Mouse (Mus musculus) heart, embryonic 16.5 days (tissue): Measurements from ENCODE around the gene Urb1. TPM values are rescaled to one million over a fixed set of nuclear protein-coding genes. Genes with fewer than 3 reads are reported as not detected.
A peak's percentile ranks its signal among the peaks of the same experiment; 100 is the strongest.

Experiments used
- ATAC-seq: fragments of 200-750 bp; cut with Nextera tagmentation; replicated peaks from 2 replicates; pipeline ENCODE4 v1.8.0; 2017; ENCODE audit warnings: moderate number of reproducible peaks; ENCODE audit not compliant: insufficient read depth, low FRiP score; ENCODE audit errors: extremely low read depth
- H3K27ac ChIP-seq: fragments of 300-500 bp; sonication (generic); 2 replicates; pipeline ENCODE4 v1.5.1; 2014; ENCODE audit warnings: mild to moderate bottlenecking, low read length, control low read depth, moderate library complexity
- H3K27me3 ChIP-seq: fragments of 300-500 bp; sonication (generic); 2 replicates; pipeline ENCODE4 v1.6.1; 2014; ENCODE audit warnings: low read length, mixed read lengths; ENCODE audit not compliant: control insufficient read depth, insufficient read depth
- H3K36me3 ChIP-seq: fragments of 300-500 bp; sonication (generic); 2 replicates; pipeline ENCODE4 v1.6.1; 2014; ENCODE audit not compliant: control insufficient read depth, insufficient read depth
- H3K4me1 ChIP-seq: fragments of 300-500 bp; sonication (generic); 2 replicates; pipeline ENCODE4 v1.6.1; 2014; ENCODE audit warnings: low read length, mixed read lengths; ENCODE audit not compliant: control insufficient read depth, insufficient read depth
- H3K4me2 ChIP-seq: fragments of 300-500 bp; sonication (generic); 2 replicates; pipeline ENCODE4 v1.6.1; 2014; ENCODE audit warnings: low read depth, mild to moderate bottlenecking, control low read depth, low read length
- H3K4me3 ChIP-seq: fragments of 300-500 bp; sonication (generic); 2 replicates; pipeline ENCODE4 v1.5.1; 2014; ENCODE audit warnings: mild to moderate bottlenecking, control low read depth, low read length
- H3K9ac ChIP-seq: fragments of 300-500 bp; sonication (generic); 2 replicates; pipeline ENCODE4 v1.6.1; 2014; ENCODE audit warnings: low read length, control low read depth
- H3K9me3 ChIP-seq: fragments of 300-500 bp; sonication (generic); replicated peaks from 2 replicates; pipeline ENCODE4 v1.6.1; 2016; ENCODE audit warnings: low read length; ENCODE audit not compliant: control insufficient read depth
- WGBS: fragments of 180-500 bp; shearing (Covaris S2); extraction: QIAGEN DNeasy Blood & Tissue Kit; methylation state at CpG from one replicate; pipeline ENCODE4 v1.1.7; 2014; 5-methylcytosine and 5-hydroxymethylcytosine counted together
- polyA plus RNA-seq: library from polyadenylated mRNA; unstranded; fragments of >200 nt; fragmentation: Nextera tagmentation; extraction: Ambion mirVana; gene quantifications from 2 replicates; pipeline ENCODE4 v1.2.1, GENCODE M21; 2015

Gene Urb1
- polyA plus RNA-seq, 1 experiment from 2014 or later = 7.2 TPM

DNA sequence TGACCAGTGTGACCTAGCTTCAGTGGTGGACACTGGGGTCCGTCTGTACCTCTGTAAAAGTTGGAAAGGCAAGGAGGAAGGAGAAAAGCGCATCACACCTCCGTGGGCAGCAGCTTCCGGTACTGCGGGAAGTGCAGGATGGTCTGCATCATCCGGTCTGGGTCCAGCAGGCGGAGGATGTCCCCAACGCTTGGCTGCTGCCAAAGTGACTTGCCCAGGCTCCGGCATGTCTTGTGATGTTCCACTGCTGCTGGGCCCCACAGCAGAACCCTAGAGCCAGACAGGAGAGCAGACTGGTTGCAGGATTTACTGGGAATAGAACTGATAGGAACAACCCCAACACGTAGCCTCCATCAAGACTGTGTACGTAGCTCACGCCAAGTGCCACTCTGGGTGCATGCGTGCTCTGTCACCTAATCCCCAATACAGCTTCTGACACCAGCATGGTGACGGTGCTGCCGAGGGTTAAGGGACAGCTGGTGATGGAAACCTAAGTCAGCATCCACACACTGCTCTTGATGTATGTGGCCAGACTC is 43.2 kb downstream of the Urb1 start:
- H3K4me2 ChIP-seq = no peak overlapping the region
- H3K27me3 ChIP-seq = no peaks in the 10 kb centered on the region
- H3K9ac ChIP-seq = no peak overlapping the region
- WGBS = 87% methylated on average over 15 of the region's 15 CpGs
- H3K36me3 ChIP-seq = peaks cover 44% of the 10 kb centered on the region
- no peaks in the 10 kb centered on the region for H3K4me1 ChIP-seq
- ATAC-seq = no peak
- H3K27ac ChIP-seq = no peak overlapping the region
- no peaks in the 10 kb centered on the region for H3K9me3 ChIP-seq
- H3K4me3 ChIP-seq = no peak overlapping the region

DNA sequence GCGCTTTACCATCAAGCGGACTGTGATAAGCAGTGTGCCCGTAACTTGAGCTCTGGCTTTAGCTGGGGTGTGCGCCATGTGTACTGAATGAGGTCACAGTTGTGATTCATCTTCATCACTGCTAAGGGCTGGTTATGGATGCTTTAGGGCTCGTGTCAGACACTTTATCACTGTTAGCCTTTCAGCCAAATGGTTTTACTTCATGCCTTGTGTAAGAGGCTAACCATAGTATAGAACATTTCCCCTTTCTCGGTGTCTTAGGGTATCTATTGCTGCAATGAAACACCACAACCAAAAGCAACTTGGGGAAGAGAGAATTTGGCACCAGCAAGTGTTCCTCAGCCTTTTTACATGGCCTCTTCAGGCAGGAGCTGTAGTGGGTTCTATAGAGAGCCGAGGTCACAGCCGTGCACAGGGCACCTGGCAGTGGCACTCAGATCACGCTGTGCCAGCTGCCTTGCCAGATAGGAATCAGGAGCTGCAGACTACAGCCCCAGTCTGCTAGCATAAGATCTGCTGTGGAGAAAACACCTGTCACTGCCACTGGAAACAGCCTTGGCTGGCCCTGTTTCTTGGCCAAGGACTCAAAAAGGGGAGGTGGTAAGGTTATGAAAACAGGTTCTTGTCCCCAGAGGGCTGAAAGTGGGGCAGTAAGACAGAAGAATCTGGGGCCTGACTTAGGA is 44.9 kb downstream of the Urb1 start:
- Histone ChIP-seq H3K4me1 (peaks cover 7% of the 10 kb centered on the region), H3K27me3 (no peaks in the 10 kb centered on the region), H3K27ac (no peak overlapping the region), H3K36me3 (peaks cover 34% of the 10 kb centered on the region), H3K4me3 (no peak overlapping the region), H3K9ac (no peak overlapping the region), H3K4me2 (no peak overlapping the region), H3K9me3 (no peaks in the 10 kb centered on the region)
- WGBS = 85% methylated on average over 9 of the region's 9 CpGs
- no peak for ATAC-seq

DNA sequence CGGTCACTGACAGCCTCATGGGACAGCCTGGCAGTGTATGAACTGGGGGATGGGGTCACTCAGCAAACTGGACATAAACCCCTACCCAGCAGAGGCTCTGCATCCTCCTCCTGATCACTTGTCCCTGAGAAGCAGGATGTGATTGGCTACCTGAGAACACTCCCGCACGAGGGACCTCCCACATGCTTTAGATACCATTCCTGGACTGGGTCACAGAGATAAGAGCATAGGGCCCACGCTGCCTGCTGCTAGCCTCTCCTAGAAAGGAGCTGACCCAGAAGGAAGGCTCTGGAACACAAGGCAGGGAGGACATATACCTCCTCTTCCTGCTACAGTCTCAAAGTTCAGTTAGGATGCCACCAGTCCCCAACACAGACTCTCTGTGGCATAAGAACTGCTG is 49.7 kb downstream of the Urb1 start:
- WGBS = 26% methylated on average over 4 of the region's 4 CpGs
- Histone ChIP-seq H3K27me3 (no peaks in the 10 kb centered on the region), H3K4me2 (no peak overlapping the region), H3K4me1 (peaks cover 8% of the 10 kb centered on the region), H3K9me3 (no peaks in the 10 kb centered on the region), H3K4me3 (no peak overlapping the region), H3K36me3 (peaks cover 17% of the 10 kb centered on the region; the same call in 1 of the 2 replicates), H3K27ac (no peak overlapping the region), H3K9ac (no peak overlapping the region)
- ATAC-seq = peak; percentile 75

DNA sequence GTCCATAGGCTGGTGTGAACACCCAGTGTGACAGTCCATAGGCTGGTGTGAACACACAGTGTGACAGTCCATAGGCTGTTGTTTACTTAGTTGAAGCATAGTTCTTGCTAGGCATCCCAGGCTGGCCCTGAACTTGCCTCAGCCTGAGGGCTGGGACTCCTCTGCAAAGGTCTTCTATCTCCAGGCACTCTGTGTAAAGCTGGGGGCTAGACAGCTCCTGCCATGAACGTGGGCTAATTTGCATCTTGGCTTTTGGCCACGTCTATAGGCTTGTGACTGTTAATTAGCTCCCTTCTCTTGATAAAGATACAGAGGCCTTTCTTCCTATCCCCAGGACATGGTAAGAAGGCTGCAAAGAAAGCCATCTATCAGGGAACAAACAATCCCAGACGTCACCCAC is 50.9 kb downstream of the Urb1 start:
- Histone ChIP-seq H3K27ac (no peak overlapping the region), H3K9me3 (no peaks in the 10 kb centered on the region), H3K36me3 (peaks cover 19% of the 10 kb centered on the region; the same call in 1 of the 2 replicates), H3K9ac (no peak overlapping the region), H3K4me1 (peaks cover 8% of the 10 kb centered on the region), H3K4me3 (no peak overlapping the region), H3K4me2 (no peak overlapping the region), H3K27me3 (no peaks in the 10 kb centered on the region)
- no peak for ATAC-seq
- 68% methylated on average over 3 of the region's 3 CpGs for WGBS

DNA sequence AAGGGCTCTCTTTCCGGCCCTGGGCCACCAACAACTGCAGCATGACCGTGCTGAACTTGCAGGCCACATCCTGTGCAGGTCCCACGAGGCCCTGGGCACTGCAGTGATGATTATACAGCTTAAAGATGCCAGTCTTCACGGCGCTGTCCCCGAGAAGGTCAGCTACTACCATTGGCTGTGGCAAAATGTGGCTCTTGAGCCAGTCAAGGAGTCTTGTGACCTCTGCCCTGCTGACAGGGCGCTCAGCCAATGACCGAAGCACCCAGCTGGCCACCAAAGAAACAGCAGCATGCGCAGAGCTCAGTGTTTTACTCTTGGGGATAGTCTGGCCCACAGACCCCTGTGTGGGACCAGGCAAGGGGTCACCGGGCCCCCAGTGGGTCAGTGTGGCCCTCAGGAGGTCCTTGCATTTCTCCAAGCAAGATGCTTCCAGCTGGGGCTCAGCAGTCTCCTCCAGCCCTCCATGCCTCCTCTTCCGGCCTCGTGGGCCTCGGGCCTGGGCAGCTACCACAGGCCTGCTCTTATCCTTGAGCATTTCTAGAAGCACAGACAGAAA is 56.7 kb downstream of the Urb1 start:
- H3K36me3 ChIP-seq = peaks cover 25% of the 10 kb centered on the region
- H3K4me1 ChIP-seq = peaks cover 10% of the 10 kb centered on the region
- no peak for ATAC-seq
- 86% methylated on average over 13 of the region's 13 CpGs for WGBS
- H3K27me3 ChIP-seq = no peaks in the 10 kb centered on the region
- no peak overlapping the region for H3K9ac ChIP-seq
- no peak overlapping the region for H3K27ac ChIP-seq
- no peaks in the 10 kb centered on the region for H3K9me3 ChIP-seq
- H3K4me2 ChIP-seq = no peak overlapping the region
- H3K4me3 ChIP-seq = no peak overlapping the region

DNA sequence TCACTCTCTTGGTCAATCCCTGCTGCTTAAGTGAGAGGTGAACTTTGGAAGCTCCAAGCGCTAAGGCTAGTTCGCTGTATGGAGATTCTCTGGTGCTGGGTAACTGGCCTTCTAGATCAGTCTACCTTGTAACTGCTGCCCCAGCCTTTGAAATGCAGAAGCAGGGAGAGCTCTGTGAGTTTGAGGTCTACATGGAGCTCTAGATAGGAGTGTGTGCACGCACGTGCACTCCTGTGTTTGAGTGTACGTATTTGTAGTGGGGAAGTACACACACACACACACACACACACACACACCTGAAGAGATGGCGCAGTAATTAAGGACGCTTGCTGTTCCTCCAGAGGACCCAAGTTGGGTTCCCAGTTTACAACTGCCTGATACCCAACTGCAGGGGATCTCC is 62.0 kb downstream of the Urb1 start:
- no peak overlapping the region for H3K4me2 ChIP-seq
- ATAC-seq = no peak
- no peak overlapping the region for H3K27ac ChIP-seq
- peaks cover 11% of the 10 kb centered on the region for H3K36me3 ChIP-seq
- peaks cover 24% of the 10 kb centered on the region for H3K4me1 ChIP-seq
- H3K27me3 ChIP-seq = no peaks in the 10 kb centered on the region
- H3K4me3 ChIP-seq = no peak overlapping the region
- H3K9ac ChIP-seq = 0 out of 2 replicates have a peak overlapping the region, but pooled peaks have one; percentile 7
- H3K9me3 ChIP-seq = no peaks in the 10 kb centered on the region
- WGBS = 87% methylated on average over 7 of the region's 7 CpGs

DNA sequence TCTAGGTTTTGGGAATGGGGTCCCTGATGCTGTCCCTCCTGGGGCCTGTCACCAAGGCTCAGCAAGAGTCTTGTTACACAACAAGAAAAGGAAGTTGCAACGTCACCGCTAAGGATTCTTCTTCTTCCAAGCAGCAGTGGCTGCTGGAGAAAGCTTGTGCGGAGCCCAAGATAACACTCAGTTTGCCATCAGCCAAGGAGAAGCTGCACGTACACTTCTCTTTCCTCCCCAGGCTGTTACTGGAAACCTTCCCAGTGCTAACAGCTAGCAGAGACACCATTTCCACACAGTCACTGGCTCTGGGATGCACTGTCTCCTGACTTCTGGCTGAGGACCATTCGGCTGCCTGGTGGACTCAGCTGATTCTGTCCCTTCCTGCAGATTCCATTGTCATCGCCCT is 63.1 kb downstream of the Urb1 start:
- peak; percentile 52 for ATAC-seq
- H3K4me2 ChIP-seq = no peak overlapping the region
- H3K4me3 ChIP-seq = no peak overlapping the region
- H3K4me1 ChIP-seq = peaks cover 24% of the 10 kb centered on the region
- H3K9me3 ChIP-seq = no peaks in the 10 kb centered on the region
- peaks cover 7% of the 10 kb centered on the region; the same call in 1 of the 2 replicates for H3K36me3 ChIP-seq
- WGBS = 64% methylated on average over 6 of the region's 6 CpGs
- H3K27ac ChIP-seq = peak overlapping the region; percentile 64
- H3K27me3 ChIP-seq = no peaks in the 10 kb centered on the region
- H3K9ac ChIP-seq = no peak overlapping the region

DNA sequence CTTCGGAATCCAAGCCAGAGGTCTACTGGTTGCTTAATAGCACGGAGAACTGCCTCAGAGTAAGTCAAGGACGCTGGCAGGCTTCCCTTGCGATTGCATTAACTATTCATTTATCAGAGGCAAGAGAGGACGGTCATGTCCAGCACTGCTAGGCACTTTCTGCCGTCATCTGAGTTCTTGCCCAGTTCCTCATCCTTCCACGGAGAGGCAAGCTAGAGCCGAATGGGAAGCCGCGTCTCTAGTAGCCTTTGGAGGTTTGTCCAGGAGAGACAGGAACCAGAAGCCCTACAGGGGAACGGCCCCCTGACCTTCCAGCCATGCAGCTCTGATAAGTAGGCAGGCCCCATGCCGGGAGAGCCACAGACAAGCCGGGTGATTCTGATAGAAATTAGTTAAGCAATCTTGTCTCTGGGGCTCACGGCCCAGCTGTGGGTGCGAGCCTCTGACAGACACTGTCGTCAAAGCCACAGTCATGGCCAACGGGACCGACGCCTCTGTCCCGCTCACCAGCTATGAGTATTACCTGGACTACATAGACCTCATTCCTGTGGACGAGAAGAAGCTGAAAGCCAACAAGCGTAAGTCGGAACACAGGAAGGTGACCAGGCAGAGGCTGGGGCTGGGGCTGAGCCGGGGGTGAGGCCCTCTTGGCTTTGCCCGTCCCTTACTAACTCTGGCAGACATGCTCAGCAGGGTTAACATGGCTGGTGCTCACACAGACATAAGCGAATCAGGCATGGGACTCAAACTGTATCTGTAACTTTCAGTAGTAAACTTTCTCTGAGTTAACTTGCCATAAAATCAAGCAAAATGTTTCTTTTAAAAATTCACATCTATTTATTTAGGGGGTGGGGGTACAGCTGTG is 71.9 kb downstream of the Urb1 start, which contains the start of gene Mrap:
Gene Mrap, plus strand, starts transcription at position 116 of the 865 bp plus-strand sequence.
- H3K9me3 ChIP-seq = no peaks in the 10 kb centered on the region
- H3K27me3 ChIP-seq = no peaks in the 10 kb centered on the region
- peak within 1 kb of the TSS; percentile 81 for H3K27ac ChIP-seq
- WGBS = 38% methylated on average over 26 of the region's 26 CpGs
- peak within 1 kb of the TSS; percentile 55 for H3K4me3 ChIP-seq
- ATAC-seq = peak; percentile 85
- H3K9ac ChIP-seq = peak within 1 kb of the TSS; percentile 77
- H3K4me1 ChIP-seq = peaks cover 13% of the 10 kb centered on the region; the same call in 1 of the 2 replicates
- H3K36me3 ChIP-seq = no peaks in the 10 kb centered on the region
- peak within 1 kb of the TSS; percentile 63 for H3K4me2 ChIP-seq
